Mouse (Mus musculus) testis, adult 2 months (tissue): Measurements from ENCODE around the gene Frmpd3. TPM values are rescaled to one million over a fixed set of nuclear protein-coding genes. Genes with fewer than 3 reads are reported as not detected.

ENCODE experiments used
- H3K27ac ChIP-seq: fragments of 200-500 bp; 2 replicates; pipeline ENCODE4 v1.5.1; 2012; ENCODE audit warnings: low read depth, low read length; ENCODE audit not compliant: control insufficient read depth, insufficient read depth
- H3K27me3 ChIP-seq: fragments of 200-500 bp; 2 replicates; pipeline ENCODE4 v1.6.1; 2012; ENCODE audit warnings: mild to moderate bottlenecking, low read length, moderate library complexity; ENCODE audit not compliant: control insufficient read depth, insufficient read depth
- H3K36me3 ChIP-seq: fragments of 200-500 bp; 2 replicates; pipeline ENCODE4 v1.6.1; 2012; ENCODE audit warnings: mild to moderate bottlenecking, low read length; ENCODE audit not compliant: control insufficient read depth, insufficient read depth
- H3K4me1 ChIP-seq: fragments of 200-500 bp; 2 replicates; pipeline ENCODE4 v1.6.1; 2012; ENCODE audit warnings: low read length; ENCODE audit not compliant: control insufficient read depth, insufficient read depth
- H3K4me3 ChIP-seq: fragments of 200-500 bp; 2 replicates; pipeline ENCODE4 v1.5.1; 2012; ENCODE audit warnings: low read depth, mild to moderate bottlenecking, low read length, moderate library complexity, mixed read lengths; ENCODE audit not compliant: control insufficient read depth
- CTCF ChIP-seq: fragments of 200-500 bp; IDR thresholded peaks from 2 replicates; pipeline ENCODE4 v1.5.1; 2012; ENCODE audit warnings: low read depth, mild to moderate bottlenecking, inconsistent platforms, low read length, moderate library complexity; ENCODE audit not compliant: control insufficient read depth, insufficient read depth, insufficient replicate concordance
- POLR2A ChIP-seq: fragments of 200-500 bp; IDR thresholded peaks from 2 replicates; pipeline ENCODE4 v1.6.1; 2012; ENCODE audit warnings: low read depth, mild to moderate bottlenecking, inconsistent platforms, low read length, moderate library complexity; ENCODE audit not compliant: control insufficient read depth
- polyA plus RNA-seq: library from polyadenylated mRNA; depleted of rRNA; stranded (reverse); fragments of >200 nt; gene quantifications from 2 replicates; pipeline ENCODE4 v1.2.3, GENCODE M21; 2012

The Frmpd3 gene
- polyA plus RNA-seq, 1 experiment, result 0.38 TPM

DNA sequence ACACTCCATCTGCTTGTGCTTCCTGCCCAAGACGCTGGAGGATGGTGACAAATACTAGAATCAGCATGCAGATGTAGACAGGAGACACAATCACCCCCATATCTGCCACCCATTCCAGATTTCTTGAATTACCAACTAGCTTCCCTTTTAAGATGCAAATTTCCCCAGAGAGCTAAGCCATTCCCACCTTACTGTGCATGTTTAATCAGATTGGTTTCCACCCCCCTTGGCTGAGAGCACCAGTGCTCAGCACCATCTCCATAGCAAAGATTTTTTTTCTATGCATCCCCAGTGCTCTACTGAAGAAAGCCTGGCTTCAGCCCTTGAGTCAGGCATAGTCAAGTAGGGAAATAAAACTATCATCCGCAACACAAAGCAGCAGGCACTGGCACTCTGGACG lies 57.9 kb downstream of the Frmpd3 start:
- Histone ChIP-seq H3K4me1 (no peaks in the 10 kb centered on the region), H3K4me3 (no peak overlapping the region), H3K27me3 (no peaks in the 10 kb centered on the region), H3K36me3 (no peaks in the 10 kb centered on the region), H3K27ac (no peak overlapping the region)
- no peak for TF ChIP-seq CTCF
- no peak for TF ChIP-seq POLR2A

DNA sequence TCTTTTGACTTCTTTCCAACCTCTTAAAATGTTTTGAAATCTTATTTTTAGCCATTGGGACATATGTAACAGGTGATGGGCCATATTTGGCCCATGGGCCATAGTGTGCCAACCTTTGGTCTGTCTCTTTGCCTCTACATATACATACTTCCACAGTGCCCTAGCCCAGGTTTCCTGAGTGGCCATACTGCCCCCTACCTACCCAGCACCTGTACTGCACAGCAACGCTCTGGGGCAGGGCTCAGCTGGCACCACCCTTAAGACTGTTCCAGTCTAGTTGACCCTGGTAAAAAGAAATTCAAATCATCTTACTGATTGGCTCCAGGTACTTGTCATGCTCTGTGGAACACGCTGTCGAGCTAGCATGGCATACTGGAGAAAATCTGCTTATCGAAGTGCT lies 60.8 kb downstream of the Frmpd3 start:
- no peaks in the 10 kb centered on the region for H3K4me1 ChIP-seq
- no peaks in the 10 kb centered on the region for H3K36me3 ChIP-seq
- TF ChIP-seq POLR2A, result no peak
- TF ChIP-seq CTCF, result peak; percentile 27; the same call in 1 of the 2 replicates
- H3K4me3 ChIP-seq, result no peak overlapping the region
- no peaks in the 10 kb centered on the region for H3K27me3 ChIP-seq
- H3K27ac ChIP-seq, result no peak overlapping the region

DNA sequence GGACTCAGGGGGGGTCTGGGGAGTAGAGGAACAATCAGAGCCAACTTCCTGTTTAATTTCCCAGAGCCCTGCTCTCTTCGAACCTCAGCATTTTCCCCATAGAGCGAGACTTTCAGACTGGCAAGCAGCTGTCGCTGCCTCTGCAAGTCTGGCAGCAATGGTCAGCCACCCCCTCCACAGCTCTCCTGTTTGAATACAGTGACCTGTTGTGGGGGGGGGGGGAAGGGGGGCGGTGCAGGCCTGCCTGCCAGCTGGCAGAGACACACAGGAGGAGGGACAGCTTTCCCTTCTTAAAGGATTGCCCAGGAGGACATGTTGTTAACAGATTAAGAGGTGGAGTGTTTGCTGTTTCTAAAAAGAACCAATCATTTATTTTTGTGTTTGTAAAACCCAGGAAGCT lies 64.0 kb downstream of the Frmpd3 start:
- no peaks in the 10 kb centered on the region for H3K27me3 ChIP-seq
- no peak overlapping the region for H3K27ac ChIP-seq
- TF ChIP-seq POLR2A, result no peak
- H3K36me3 ChIP-seq, result no peaks in the 10 kb centered on the region
- no peaks in the 10 kb centered on the region for H3K4me1 ChIP-seq
- H3K4me3 ChIP-seq, result no peak overlapping the region

DNA sequence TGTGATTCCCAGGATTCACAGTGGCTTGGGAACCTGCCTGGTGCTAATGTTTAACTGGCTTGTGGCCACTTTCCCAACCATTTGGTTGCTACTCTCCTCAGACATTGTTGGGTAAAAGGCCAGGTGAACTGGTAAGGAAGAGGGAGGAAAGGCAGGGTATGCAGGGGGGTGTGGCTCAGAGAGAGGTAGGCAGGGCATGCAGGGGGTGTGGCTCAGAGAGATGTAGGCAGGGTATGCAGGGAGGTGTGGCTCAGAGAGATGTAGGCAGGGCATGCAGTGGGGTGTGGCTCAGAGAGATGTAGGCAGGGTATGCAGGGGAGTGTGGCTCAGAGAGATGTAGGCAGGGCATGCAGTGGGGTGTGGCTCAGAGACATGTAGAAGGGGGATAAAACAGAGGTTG lies 64.4 kb downstream of the Frmpd3 start:
- Histone ChIP-seq H3K27me3 (no peaks in the 10 kb centered on the region), H3K4me1 (no peaks in the 10 kb centered on the region), H3K36me3 (no peaks in the 10 kb centered on the region), H3K4me3 (no peak overlapping the region), H3K27ac (no peak overlapping the region)
- TF ChIP-seq CTCF (no peak), POLR2A (no peak)

DNA sequence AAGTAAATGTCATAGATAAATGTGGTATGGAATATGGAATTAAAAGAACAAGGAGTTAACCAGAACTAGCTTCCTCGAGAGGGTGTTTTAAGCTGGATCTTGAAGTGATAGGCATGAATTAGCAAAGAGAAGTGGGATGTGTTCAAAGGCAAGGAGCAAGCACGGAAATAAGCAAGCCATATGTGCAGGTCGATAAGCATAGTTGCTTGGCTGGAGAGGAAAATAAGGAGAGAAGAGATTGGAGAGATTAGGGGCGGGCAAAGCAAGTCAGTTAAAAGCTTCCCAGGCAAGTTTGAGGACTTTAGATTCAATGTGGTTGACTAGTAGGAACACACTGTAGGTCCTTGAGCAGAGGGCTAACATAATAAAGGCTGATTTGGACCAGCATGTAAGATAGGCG lies 65.5 kb downstream of the Frmpd3 start:
- no peaks in the 10 kb centered on the region for H3K27me3 ChIP-seq
- no peaks in the 10 kb centered on the region for H3K4me1 ChIP-seq
- TF ChIP-seq CTCF, result no peak
- TF ChIP-seq POLR2A, result no peak
- H3K27ac ChIP-seq, result no peak overlapping the region
- no peak overlapping the region for H3K4me3 ChIP-seq
- H3K36me3 ChIP-seq, result no peaks in the 10 kb centered on the region

DNA sequence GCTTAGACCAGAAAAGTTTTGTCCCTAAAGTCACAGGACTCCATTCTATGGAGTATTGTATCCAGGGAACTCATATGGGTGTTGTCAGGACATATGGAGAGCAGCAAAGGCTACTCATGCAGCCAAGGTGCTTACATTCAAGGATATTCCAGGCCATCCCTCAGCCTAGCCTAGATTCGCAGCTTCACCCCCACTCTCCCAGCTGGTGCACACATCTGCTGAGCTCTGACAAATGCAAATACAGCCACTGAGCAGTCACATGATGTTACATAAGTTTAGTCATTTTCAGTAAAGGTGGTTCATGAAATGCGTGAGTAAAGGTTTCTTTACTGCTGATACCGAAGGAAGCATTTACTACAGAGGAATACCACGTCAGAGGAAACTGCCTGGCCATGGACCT lies 76.4 kb downstream of the Frmpd3 start:
- TF ChIP-seq POLR2A (no peak), CTCF (no peak)
- H3K4me3 ChIP-seq, result no peak overlapping the region
- H3K27me3 ChIP-seq, result no peaks in the 10 kb centered on the region
- no peak overlapping the region for H3K27ac ChIP-seq
- no peaks in the 10 kb centered on the region for H3K36me3 ChIP-seq
- H3K4me1 ChIP-seq, result no peaks in the 10 kb centered on the region

DNA sequence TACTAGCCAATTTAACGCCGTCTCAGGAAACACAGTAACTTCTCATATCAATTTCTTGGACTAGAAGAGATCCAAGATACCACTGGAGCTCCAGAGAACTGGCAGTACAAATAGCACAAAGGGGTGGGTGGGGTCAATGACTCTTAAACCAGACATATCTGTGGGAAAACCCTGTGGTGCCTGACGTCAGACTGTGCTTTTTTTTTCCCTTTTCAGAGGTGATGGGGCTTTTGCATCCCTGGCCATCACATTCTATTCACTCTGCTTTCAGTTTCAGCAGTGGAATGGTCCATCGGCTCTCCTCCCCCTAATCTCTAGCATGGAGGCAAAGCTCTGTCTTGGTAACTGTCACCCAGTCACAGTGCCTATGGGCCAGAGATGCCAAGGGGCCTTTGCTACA lies 85.1 kb downstream of the Frmpd3 start:
- Histone ChIP-seq H3K27me3 (no peaks in the 10 kb centered on the region), H3K36me3 (no peaks in the 10 kb centered on the region), H3K4me3 (no peak overlapping the region), H3K27ac (0 out of 2 replicates have a peak overlapping the region, but pooled peaks have one; percentile 4), H3K4me1 (peaks cover 5% of the 10 kb centered on the region)
- no peak for TF ChIP-seq CTCF
- TF ChIP-seq POLR2A, result no peak

DNA sequence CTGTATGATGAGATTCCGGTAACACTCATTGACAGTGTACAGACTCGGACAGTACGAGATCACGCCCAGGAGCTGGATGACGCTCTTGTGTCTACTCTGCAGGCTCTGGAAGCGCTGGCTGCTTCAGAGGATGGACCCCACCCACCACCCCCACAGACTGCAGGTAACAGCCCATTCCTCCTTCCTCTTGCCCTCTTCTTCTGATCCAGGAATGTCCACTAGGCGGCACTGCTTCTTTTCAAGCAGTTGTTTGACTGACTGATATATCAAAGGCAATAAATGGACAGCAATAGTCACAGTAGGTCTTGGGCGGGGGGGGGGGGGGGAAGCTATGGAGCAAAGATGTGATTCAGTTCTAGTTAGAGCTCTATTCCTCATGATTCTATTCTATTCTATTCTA lies 86.2 kb downstream of the Frmpd3 start:
- Histone ChIP-seq H3K27me3 (no peaks in the 10 kb centered on the region), H3K27ac (no peak overlapping the region), H3K4me1 (peaks cover 5% of the 10 kb centered on the region), H3K36me3 (no peaks in the 10 kb centered on the region), H3K4me3 (no peak overlapping the region)
- TF ChIP-seq POLR2A, result no peak
- no peak for TF ChIP-seq CTCF
